Mouse (Mus musculus) v-Abl transformed pro-B cells (cell line): ENCODE results near the gene Vgll4.

Source experiments
- in situ Hi-C, 2 experiments: fragments of 400-800 bp; cut with MboI; formaldehyde crosslinking; loops; one replicate each; pipeline ENCODE4 v1.15.1; 2025; ENCODE audit not compliant: unreplicated experiment in 2 of 2

Gene Vgll4

GRCm38 (mm10) chr6:114969213-114970120 is at the start of gene Vgll4:
TSS of gene Vgll4 (minus strand) at chr6:114969994.
- in situ Hi-C loops: no loop called here

GRCm38 (mm10) chr6:115015461-115015860 is 45.7 kb upstream of the Vgll4 start:
- in situ Hi-C loops: loop anchor here (10.0 to 25.0 kb wide), 2 partner anchors 249 to 928 kb away; no protein-coding TSS in a partner anchor

DNA sequence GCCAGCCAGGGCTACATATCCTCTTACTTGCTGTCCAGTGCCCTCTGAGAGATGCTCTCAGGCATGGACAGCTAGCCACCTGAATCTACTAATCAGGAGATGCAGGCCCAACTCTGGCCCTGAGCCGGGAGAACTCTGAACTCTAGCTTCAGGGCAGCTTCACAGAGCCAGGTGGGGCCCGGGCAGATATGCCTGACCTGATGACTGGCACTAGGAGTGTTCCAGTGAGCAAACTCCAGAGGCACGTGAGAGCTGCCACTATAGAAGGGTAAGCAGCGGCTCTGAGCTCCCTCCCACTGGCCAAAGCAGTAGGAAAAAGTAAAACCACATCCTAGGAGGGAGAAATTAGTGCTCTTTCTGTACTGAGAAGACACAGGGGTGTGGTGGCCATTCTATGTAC is 43.8 kb upstream of the Vgll4 start:
- in situ Hi-C loops: loop anchor here (10.0 to 25.0 kb wide), 2 partner anchors 251 to 926 kb away; no protein-coding TSS in a partner anchor

DNA sequence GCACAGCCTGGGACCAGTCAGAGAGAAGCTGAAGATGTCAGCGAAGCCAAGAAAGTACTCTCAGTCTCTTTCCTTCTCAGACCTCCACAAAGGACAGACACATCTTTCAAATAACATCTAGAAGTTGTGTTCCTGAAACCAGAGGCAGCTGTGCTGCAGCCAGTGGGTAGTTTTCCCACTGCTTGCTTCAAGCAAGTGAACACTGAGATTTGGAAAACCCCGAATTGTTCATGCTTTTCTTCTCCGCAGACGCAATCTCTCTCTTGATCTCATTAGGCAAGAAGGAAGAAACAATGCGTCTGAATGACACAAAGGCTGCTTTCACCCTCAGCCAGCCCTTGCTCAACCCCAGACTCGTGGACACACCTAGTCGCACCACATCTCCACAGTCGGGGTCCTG is 42.0 kb upstream of the Vgll4 start:
- in situ Hi-C loops: loop anchor here (10.0 to 25.0 kb wide), 2 partner anchors 253 to 924 kb away; no protein-coding TSS in a partner anchor

DNA sequence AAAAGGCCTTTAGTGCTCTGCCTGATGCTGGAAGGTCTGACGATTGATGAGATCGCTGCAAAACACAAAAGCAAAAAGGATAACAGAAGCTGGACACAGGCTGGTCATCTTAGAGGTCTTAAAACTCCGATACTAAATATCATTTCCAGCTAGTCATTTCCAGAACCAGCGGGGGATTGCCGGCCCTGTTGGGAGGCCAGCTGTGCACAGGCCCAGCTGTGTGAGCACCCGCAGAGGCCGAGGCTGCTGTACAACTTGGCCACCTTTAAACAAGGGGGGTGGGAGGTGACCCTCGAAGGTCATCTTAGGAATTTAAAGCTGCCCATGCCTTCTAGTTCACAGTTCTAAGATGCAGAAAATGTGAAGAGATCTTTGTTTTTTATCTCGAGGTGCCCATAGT is 41.0 kb upstream of the Vgll4 start:
- in situ Hi-C loops: loop anchor here (10.0 to 25.0 kb wide), 2 partner anchors 254 to 924 kb away; no protein-coding TSS in a partner anchor

- in situ Hi-C loops: loop anchor here (10.0 to 25.0 kb wide), 2 partner anchors 254 to 923 kb away; no protein-coding TSS in a partner anchor
These were observed 40.5 kb upstream of the Vgll4 start for GRCm38 (mm10) chr6:115010304-115010703.

DNA sequence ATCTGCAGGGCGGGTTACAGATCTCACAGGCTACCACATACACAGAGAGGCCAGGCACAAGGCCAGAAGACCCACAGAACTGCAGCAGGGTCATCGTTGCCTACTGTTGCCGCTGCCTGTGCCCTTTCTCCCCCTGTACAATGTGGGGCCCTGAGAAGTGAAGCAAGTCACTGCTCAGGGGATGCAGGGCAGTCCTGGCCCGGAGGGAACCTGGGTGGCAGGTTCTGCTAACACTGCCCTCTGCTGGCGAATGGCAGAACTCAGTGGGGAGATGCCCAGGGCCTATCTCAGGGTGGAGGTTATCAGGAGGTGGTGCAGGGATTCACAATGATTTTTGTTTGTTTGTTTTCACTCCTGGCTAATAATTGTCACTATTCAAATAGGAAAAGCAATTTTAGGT is 37.9 kb upstream of the Vgll4 start:
- in situ Hi-C loops: loop anchor here (5.0 to 25.0 kb wide), 4 partner anchors 75 to 920 kb away; no protein-coding TSS in a partner anchor

GRCm38 (mm10) chr6:115006948-115007347 is 37.2 kb upstream of the Vgll4 start:
- in situ Hi-C loops: loop anchor here (5.0 to 25.0 kb wide), 4 partner anchors 75 to 920 kb away; no protein-coding TSS in a partner anchor

- in situ Hi-C loops: loop anchor here (5.0 to 25.0 kb wide), 4 partner anchors 74 to 919 kb away; no protein-coding TSS in a partner anchor
These were observed 36.3 kb upstream of the Vgll4 start for GRCm38 (mm10) chr6:115006065-115006464.

- in situ Hi-C loops: loop anchor here (5.0 to 25.0 kb wide), 4 partner anchors 73 to 918 kb away; no protein-coding TSS in a partner anchor
These were observed 35.6 kb upstream of the Vgll4 start for GRCm38 (mm10) chr6:115005351-115005890.

GRCm38 (mm10) chr6:115004636-115005035 is 34.8 kb upstream of the Vgll4 start:
- in situ Hi-C loops: loop anchor here (5.0 to 25.0 kb wide), 4 partner anchors 72 to 917 kb away; no protein-coding TSS in a partner anchor

GRCm38 (mm10) chr6:114998374-114999031 is 28.7 kb upstream of the Vgll4 start:
- in situ Hi-C loops: no loop called here

DNA sequence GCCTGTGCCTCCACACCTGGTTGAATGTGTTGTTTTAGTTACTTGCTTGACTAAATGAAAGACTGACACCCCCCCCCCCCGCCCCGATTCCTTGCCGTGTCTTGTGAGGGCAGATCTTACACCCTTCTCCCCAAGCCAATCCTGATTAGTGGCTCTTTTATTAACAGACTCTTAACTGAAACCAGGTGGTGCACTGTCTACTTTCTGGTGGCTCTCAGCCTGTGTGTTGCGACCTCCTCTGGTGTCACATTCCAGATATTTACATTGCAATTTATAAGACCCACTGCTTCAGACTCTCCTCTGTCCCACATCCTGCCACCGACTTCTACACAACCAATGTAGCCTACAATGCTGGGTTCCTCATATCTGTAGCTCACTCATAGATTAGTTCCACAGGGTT is 27.7 kb upstream of the Vgll4 start:
- in situ Hi-C loops: no loop called here

DNA sequence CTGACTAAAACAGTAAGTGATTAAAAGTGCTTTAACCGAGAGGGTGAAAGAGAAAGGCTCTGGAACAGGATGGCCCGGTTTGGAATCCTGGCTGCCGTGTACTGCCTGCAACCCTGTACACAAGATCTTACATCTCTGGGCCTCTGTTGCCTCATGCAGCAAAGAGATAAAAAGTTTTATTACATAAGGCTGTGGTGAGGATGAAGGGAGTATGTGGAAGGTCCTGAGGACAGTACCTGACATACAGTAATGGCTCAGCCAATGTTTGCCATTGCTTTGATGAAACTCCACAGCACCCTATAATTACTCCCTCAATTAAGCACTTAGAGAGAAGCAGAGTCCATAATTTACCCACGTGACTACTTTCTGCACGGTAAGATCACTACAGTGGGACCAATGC is 27.1 kb upstream of the Vgll4 start:
- in situ Hi-C loops: no loop called here

GRCm38 (mm10) chr6:114994079-114994478 is 24.3 kb upstream of the Vgll4 start:
- in situ Hi-C loops: no loop called here

DNA sequence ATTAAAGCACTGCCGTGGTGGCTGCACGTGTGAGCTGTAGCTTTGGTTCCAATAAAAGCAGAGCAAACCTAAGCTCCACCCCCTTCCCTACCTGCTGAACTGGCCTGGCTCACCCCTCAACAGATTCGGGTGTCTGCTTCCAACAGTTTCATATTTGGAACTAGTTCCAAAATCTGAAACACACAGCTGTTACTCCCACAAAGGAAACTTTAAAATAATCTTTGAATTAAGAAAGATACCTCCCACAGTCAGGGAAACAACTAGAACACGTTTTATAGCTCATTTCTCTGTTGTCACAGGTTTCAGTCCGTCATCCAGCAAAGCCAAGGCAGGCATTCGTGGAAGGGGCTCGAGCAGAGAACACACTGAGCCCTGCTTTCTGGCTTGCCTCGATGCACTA is 23.9 kb upstream of the Vgll4 start:
- in situ Hi-C loops: no loop called here

- in situ Hi-C loops: no loop called here
These were observed 22.1 kb upstream of the Vgll4 start for GRCm38 (mm10) chr6:114991909-114992308.

GRCm38 (mm10) chr6:114988619-114988980 is 18.8 kb upstream of the Vgll4 start:
- in situ Hi-C loops: no loop called here

- in situ Hi-C loops: no loop called here
These were observed 18.3 kb upstream of the Vgll4 start for GRCm38 (mm10) chr6:114987966-114988618.

GRCm38 (mm10) chr6:114982671-114983070 is 12.9 kb upstream of the Vgll4 start:
- in situ Hi-C loops: no loop called here
